Mouse (Mus musculus): ENCODE measurements at regions not wholly inside any gene's neighbourhood (a gene's known extent, or its start where the extent isn't known, plus 50 kb on each side); places are given as distances from the start of the nearest gene placed in this dataset.

DNA sequence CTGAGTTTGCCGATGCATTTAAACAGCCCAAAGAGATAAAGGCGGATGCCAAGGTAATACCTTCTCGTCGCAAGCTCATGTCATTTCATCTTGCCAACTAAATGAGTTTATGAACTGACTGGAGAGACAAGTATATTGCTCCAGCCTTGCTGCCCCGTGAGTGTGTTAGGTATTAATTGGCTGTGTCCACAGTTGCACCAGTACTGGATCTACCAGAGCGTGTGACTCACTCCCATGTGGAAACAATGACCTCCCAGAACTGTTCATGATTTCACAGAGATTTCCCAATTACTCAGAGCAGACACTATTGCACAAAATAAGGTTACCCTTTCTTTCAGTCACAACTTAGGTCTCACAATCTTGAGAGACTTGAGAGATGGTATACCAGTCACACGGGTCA lies 179.8 kb upstream of the Adgrl2 start:
- no peak for TF ChIP-seq CTCF (IDR thresholded peaks at IDR 0.05; ENCODE audit: borderline replicate concordance, control insufficient read depth, extremely low read depth, insufficient read depth, low read length, poor library complexity)
- no peak for TF ChIP-seq POLR2A (IDR thresholded peaks at IDR 0.05; ENCODE audit: control insufficient read depth, extremely low read depth, insufficient read depth, low read length, poor library complexity)

All from thymus, adult 2 months (tissue).